Mouse (Mus musculus): ENCODE measurements around the gene Exoc6b.

DNA sequence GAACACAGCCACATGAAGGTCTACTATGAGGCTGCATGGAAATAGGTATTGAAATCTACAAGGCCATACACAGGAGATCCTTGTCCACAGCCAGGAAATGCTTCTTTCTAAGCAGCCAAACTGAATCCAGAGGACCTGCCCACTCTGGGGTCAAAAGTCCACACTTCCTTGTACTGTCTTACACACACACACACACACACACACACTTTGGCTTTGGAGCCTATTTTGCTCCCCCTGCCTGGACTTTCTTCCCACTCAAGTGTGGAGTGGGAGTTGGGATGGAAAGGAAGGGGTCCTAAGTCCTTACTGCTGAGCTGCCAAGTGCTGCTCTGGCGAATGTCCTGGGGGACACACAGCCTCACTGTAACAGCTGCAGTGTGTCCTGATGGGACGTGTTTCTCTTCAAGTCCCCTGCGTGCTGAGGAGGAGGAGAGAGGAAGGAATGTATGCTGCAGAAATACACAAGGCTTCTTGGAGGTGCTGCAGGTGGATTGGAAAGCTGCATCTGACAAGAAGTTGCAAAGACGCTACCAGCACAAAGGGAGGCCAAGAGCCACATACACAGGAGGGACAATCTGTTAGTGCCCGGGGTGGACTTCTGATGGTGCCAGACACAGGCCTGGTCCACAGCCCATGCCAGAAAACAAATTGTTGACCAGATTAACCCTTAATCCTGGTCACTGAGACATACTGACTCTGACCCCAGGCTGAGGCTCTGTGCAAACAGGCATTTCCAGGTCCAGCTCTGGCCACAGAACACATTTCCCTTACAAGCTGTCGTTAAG is 478.2 kb downstream of the Exoc6b start:
- TF ChIP-seq CTCF (IDR thresholded peaks at IDR 0.05; ENCODE audit: extremely low read depth, insufficient read depth, low read length) (no peak), POLR2A (IDR thresholded peaks at IDR 0.05; ENCODE audit: extremely low read depth, insufficient read depth, low read length) (no peak)

Measured in cortical plate, adult 2 months (tissue).